Mouse (Mus musculus): ENCODE results near the gene Abtb2.
"Not testable (repeated sequence)": the region's sequence is repeated elsewhere in the genome, so short reads cannot be mapped to it uniquely, and the experiment has no call there.

The Abtb2 gene

GRCm38 (mm10) chr2:103565732-103566422 is at the start of gene Abtb2:
Abtb2 (plus strand) TSS chr2:103566310.
- peak; percentile 93 to 95 for DNase-seq

- no peak for DNase-seq
Observed at GRCm38 (mm10) chr2:103516472-103516871, 49.6 kb upstream of the Abtb2 start.

DNA sequence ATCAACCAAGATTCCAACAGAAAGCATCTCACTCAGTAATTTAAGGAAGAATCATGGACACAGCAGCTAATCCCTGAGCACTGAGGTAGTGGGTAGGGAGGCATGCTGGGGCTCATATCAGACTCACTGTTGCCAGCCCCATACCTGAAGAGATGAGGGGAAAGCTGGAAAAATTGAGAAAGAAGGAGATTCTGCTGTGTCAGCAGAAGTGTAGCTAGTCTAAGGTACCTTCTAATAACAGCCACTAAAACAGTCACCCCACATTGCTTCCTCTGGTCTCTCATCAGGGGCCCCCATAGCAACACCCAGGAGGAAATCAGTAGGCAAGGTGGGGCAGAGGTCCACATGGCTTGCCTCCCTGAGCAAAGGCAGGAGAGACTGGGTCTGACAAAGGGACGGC is 40.5 kb upstream of the Abtb2 start:
- no peak for DNase-seq

- DNase-seq: peak; percentile 66 to 79
Observed at GRCm38 (mm10) chr2:103547132-103547531, 19.0 kb upstream of the Abtb2 start.

DNA sequence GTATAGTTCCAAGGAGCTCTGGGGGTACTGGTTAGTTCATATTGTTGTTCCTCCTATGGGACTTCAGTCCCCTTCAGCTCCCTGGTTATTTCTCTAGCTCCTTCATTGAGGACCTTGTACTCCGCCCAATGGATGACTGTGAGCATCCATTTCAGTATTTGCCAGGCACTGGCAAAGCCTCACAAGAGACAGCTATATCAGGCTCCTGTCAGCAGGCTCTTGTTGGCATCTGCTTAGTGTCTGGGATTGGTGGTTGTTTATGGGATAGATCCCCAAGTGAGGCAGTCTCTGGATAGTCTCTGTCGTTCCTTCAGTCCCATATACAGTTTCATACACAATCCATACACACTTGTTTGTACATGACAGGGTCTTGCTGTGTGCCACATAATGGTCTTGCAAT is 15.8 kb upstream of the Abtb2 start:
- not testable (repeated sequence) for DNase-seq

- DNase-seq: no peak
Observed at GRCm38 (mm10) chr2:103554041-103554440, 12.1 kb upstream of the Abtb2 start.

DNA sequence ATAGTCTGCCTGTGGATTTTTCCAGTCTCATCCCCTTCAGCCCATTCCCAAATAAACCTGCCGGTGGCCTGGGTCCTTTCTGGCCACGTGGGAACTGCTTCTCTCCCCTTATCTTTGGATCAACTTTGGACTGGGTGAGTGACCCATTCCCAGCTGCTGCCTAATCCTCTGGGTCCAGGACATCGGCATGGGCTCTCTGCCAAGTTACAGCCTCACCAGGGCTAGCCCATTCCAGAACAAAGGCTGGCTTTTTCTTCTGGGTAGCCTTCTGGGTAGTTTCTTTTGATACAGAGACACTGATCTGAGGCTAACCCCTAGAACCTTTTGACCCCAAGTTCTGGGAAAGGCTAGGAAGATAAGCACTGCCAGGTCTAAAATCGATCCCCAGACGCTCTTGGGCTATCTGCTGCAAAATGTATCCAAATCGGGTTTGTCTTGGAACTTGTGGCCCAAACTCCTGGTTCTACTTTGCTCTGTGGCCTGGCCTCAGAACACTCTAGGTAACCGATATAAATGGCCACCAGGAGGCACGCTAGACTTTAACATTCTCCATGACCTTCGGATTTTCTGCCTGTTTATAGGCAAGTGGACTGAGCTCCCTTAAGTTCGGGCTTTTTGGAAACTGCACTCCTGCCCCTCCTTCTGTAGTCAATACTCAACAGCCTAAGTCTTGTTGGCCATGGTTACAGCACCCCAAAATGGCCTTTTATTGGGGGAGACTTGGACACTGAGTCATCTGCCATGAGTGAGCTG is 9.8 kb upstream of the Abtb2 start:
- DNase-seq: peak in 1 of 2 experiments; percentile 21

GRCm38 (mm10) chr2:103560955-103561354 is 5.2 kb upstream of the Abtb2 start:
- DNase-seq: no peak

- no peak for DNase-seq
Observed at GRCm38 (mm10) chr2:103564427-103565023, 1.6 kb upstream of the Abtb2 start.

DNA sequence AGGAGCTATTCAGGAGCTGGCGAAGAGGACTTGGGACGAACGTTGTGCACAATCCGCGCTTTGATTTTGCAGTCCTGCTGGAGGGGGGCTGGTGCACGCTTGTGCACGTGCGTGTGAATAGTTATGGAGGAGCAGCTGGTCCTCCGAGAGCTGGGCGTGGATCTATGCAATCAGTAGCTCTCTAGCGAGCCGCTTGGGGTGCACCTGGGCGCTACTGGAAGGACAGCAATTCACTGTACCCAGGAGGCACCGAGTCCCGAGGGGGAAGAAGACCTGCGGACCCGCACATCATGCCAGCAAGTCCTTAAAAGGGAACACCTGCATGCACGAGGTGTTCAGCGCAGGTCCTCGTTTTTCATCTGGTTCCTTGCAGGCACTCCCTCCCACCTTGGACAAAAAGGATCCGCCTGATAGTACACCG is 929 bp upstream of the Abtb2 start:
- peak; percentile 29 to 44 for DNase-seq

- no peak for DNase-seq
Observed at GRCm38 (mm10) chr2:103566423-103566712, 258 bp downstream of the Abtb2 start.

DNA sequence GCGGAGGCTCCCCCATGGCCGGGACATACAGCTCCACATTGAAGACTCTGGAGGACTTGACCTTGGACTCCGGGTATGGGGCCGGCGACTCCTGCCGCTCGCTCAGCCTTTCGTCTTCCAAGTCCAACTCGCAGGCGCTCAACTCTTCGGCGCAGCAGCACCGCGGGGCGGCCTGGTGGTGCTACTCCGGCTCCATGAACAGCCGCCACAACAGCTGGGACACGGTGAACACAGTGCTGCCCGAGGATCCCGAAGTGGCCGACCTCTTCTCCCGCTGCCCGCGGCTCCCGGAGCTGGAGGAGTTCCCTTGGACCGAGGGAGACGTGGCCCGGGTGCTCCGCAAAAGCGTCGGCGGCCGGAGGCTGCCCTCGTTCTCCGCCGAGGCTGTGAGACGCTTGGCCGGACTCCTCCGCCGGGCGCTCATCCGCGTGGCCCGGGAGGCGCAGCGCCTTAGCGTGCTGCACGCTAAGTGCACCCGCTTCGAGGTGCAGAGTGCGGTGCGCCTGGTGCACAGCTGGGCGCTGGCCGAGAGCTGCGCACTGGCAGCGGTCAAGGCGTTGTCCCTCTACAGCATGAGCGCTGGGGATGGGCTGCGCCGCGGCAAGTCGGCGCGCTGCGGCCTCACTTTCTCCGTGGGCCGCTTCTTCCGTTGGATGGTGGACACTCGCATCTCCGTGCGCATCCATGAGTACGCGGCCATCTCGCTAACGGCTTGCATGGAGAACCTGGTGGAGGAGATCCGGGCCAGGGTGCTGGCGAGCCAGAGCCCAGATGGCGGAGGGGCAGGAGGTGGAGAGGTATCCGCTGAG is 807 bp downstream of the Abtb2 start:
- peak; percentile 70 to 80 for DNase-seq

- no peak for DNase-seq
Observed at GRCm38 (mm10) chr2:103568161-103568560, 2.1 kb downstream of the Abtb2 start.

DNA sequence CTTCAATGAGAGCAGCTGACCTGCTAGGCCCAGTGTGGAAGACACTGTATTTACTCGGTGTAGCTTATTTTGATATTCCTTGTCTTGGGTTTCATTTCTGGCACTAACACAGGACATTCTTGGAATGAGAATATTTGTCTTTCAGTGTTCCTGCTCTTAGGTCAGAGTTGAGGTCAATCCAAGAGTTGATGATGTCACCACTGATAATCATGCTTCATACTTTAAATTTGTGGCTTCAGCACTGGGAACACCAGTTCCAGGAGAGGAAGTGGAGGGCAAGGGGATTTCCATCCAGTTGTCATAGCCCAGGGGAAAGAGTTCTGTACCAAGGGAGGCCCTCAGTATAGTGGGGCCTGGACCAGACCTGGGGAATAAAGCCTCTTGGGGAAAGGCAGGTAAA is 3.6 kb downstream of the Abtb2 start:
- no peak for DNase-seq

GRCm38 (mm10) chr2:103572354-103572753 is 6.2 kb downstream of the Abtb2 start:
- no peak for DNase-seq

GRCm38 (mm10) chr2:103576371-103576770 is 10.3 kb downstream of the Abtb2 start:
- no peak for DNase-seq

GRCm38 (mm10) chr2:103577752-103578662 is 11.9 kb downstream of the Abtb2 start:
- DNase-seq: peak; percentile 53 to 88

DNA sequence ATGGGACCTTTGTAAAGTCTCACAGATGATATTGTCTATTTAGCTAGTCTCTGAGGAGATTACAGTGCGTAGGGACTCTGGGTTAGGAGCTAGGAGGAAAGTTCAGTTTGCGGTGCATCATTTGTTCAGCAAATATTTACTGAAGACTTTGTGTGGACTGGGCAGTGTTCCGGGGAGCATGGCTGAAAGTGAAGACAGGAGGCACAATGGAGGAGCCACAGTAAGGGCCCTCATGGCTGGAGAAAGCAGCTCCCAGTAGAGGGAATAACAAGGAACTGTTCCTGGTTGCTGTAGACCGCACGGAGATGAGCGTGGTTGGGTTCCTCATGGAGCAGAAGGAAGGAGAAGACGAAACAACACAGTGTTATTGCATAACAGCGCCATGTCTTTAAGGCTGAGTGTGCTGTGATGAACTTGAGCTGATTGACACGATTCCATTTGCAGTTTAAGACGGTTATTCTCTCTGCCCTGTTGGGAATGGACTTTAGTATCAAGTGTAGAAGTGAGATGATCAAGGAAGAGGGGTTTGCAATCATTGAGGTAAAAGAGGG is 12.6 kb downstream of the Abtb2 start:
- no peak for DNase-seq

GRCm38 (mm10) chr2:103580756-103581155 is 14.6 kb downstream of the Abtb2 start:
- DNase-seq: no peak

GRCm38 (mm10) chr2:103581369-103581897 is 15.3 kb downstream of the Abtb2 start:
- DNase-seq: no peak

- peak in 1 of 2 experiments; percentile 39 for DNase-seq
Observed at GRCm38 (mm10) chr2:103583316-103583715, 17.2 kb downstream of the Abtb2 start.

DNA sequence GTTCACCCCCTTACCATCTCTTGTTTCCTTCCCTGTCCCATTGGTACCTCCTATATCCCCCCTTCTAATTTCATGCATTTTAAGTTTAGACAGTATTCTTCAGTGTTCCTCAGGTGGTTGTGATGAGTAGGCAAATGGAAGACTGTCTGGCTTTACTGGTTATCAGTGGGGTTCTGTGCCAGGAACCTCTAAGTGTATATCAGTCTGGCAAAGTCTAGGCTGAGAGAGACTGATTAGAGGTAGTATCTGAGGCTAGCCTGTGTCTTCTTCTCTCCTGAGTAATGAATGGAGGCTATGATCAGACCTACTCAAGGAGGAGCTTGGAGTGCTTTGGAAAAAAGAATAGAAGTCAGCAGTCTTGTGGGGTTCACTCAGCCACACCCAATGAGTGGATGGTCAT is 18.0 kb downstream of the Abtb2 start:
- no peak for DNase-seq

All from lung, postnatal 4 days (tissue).